Mouse (Mus musculus) limb, embryonic 12.5 days (tissue): ENCODE data around the gene Layn. TPM values are rescaled to one million over a fixed set of nuclear protein-coding genes. Genes with fewer than 3 reads are reported as not detected.
A peak's percentile ranks its signal among the peaks of the same experiment; 100 is the strongest.

Experiments used
- ATAC-seq: fragments of 200-750 bp; cut with Nextera tagmentation; 2 replicates; pipeline ENCODE4 v1.8.0; 2017; ENCODE audit warnings: low read depth, moderate TSS enrichment; ENCODE audit not compliant: insufficient number of reproducible peaks, insufficient read depth, low FRiP score, low TSS enrichment
- H3K27ac ChIP-seq: fragments of 300-500 bp; sonication (generic); 2 replicates; pipeline ENCODE4 v1.5.1; 2016; ENCODE audit warnings: mild to moderate bottlenecking, moderate library complexity
- H3K27me3 ChIP-seq: fragments of 300-500 bp; sonication (generic); 2 replicates; pipeline ENCODE4 v1.6.1; 2016; ENCODE audit warnings: mild to moderate bottlenecking, moderate library complexity
- H3K36me3 ChIP-seq: fragments of 300-500 bp; sonication (generic); 2 replicates; pipeline ENCODE4 v1.6.1; 2016; ENCODE audit warnings: mild to moderate bottlenecking, moderate library complexity
- H3K4me1 ChIP-seq: fragments of 300-500 bp; sonication (generic); replicated peaks from 2 replicates; pipeline ENCODE4 v1.6.1; 2016
- H3K4me2 ChIP-seq: fragments of 300-500 bp; sonication (generic); 2 replicates; pipeline ENCODE4 v1.6.1; 2016; ENCODE audit warnings: mild to moderate bottlenecking, moderate library complexity
- H3K4me3 ChIP-seq: fragments of 300-500 bp; sonication (generic); replicated peaks from 2 replicates; pipeline ENCODE4 v1.5.1; 2016; ENCODE audit warnings: mild to moderate bottlenecking
- H3K9ac ChIP-seq: fragments of 300-500 bp; sonication (generic); replicated peaks from 2 replicates; pipeline ENCODE4 v1.6.1; 2016; ENCODE audit warnings: mild to moderate bottlenecking, moderate library complexity
- H3K9me3 ChIP-seq: fragments of 300-500 bp; sonication (generic); 2 replicates; pipeline ENCODE4 v1.6.1; 2016; ENCODE audit warnings: mild to moderate bottlenecking, moderate library complexity
- WGBS: fragments of 180-500 bp; shearing (Covaris S2); methylation state at CpG from one replicate; pipeline ENCODE4 v1.1.7; 2016; 5-methylcytosine and 5-hydroxymethylcytosine counted together
- microRNA counts: library from miRNA; unstranded; fragments of <30 nt; microRNA quantifications from one replicate; lab custom pipeline; 2017
- microRNA-seq: library from miRNA; unstranded; fragments of <30 nt; microRNA quantifications from one replicate; pipeline ENCODE4, GENCODE M21; 2017
- polyA plus RNA-seq: library from polyadenylated mRNA; unstranded; fragments of >200 nt; fragmentation: Nextera tagmentation; extraction: Ambion mirVana; gene quantifications from 2 replicates; pipeline ENCODE4 v1.2.1, GENCODE M21; 2016

Gene Layn
- polyA plus RNA-seq, 1 experiment from 2014 or later, result 6.7 TPM

DNA sequence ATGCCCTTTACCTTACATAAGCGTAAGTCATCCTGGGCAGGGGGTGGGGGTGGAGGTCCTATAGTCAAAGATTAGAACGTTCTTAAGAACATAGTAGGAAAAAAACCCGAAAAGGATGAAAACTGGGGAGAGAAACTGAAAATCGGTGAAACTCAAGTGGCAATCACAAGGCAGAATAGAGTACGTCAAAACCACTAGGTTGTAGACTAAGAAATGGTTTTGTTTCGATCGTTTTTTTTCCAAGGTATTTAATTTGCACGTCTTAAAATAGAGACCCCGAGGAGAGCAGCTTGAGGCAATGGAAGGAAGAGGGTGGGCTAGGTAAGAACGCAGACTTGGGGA, 69.2 kb downstream of the Layn start:
- Histone ChIP-seq H3K27ac (no peak overlapping the region), H3K4me2 (peak overlapping the region; percentile 81), H3K9me3 (no peaks in the 10 kb centered on the region), H3K4me3 (peak overlapping the region; percentile 90), H3K27me3 (peaks cover 3% of the 10 kb centered on the region; the same call in 1 of the 2 replicates), H3K36me3 (no peaks in the 10 kb centered on the region), H3K4me1 (peaks cover 15% of the 10 kb centered on the region; the same call in 1 of the 2 replicates), H3K9ac (peak overlapping the region; percentile 85; the same call in 1 of the 2 replicates)
- no peak for ATAC-seq
- WGBS, result 12% methylated on average over 10 of the region's 10 CpGs

DNA sequence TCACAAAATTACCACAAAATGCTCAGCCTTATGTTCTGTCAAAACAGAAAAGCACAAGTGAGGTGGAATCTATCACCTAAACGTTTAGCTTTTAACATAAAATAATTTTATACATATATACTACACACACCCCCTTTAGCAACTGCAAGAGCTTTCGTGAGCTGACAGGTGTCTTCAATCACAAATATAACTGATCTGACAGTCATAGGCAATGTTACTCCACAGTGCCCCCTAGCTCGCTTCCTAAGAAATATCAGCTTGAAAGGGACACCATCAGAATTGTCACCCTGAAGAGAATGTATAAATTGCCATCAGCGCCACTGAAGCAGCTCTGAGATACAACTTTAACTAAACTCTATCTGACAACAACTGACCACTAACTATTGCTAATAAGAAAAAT, 70.0 kb downstream of the Layn start:
- WGBS, result 6% methylated on average over 4 of the region's 4 CpGs
- ATAC-seq, result no peak
- H3K27ac ChIP-seq, result no peak overlapping the region
- no peak overlapping the region for H3K4me3 ChIP-seq
- no peaks in the 10 kb centered on the region for H3K9me3 ChIP-seq
- H3K4me1 ChIP-seq, result peaks cover 15% of the 10 kb centered on the region; the same call in 1 of the 2 replicates
- no peak overlapping the region for H3K9ac ChIP-seq
- no peaks in the 10 kb centered on the region for H3K36me3 ChIP-seq
- H3K4me2 ChIP-seq, result no peak overlapping the region
- peaks cover 3% of the 10 kb centered on the region; the same call in 1 of the 2 replicates for H3K27me3 ChIP-seq

MicroRNA genes within 50 kb of the gene (microRNA counts, 519-probe panel; counts per million panel counts)
- microRNA mmu-miR-34b-3p (lab: Ali Mortazavi, UCI) (not detected), microRNA mmu-miR-34b-5p (lab: Ali Mortazavi, UCI) (not detected), microRNA mmu-miR-34c (lab: Ali Mortazavi, UCI) (not detected)

Small RNA genes lying within 50 kb of the gene (microRNA-seq; reads per million reads assigned to microRNA genes)
- gene Mir34b, result 36.3 reads per million, percentile 39 among the genes with 10 or more reads in this experiment
- gene Mir34c, result 881 reads per million, percentile 75 among the genes with 10 or more reads in this experiment

Other genes with a start within 250 kb of the Layn start
- gene Ppp2r1b, start 231.8 kb downstream of the Layn start, polyA plus RNA-seq, result 102 and 106 TPM in 2 replicates
- gene Sik2, start 68.0 kb downstream of the Layn start, polyA plus RNA-seq, result 16.6 and 16.9 TPM in 2 replicates
- not detected in 2 replicates for gene Btg4, start 16.2 kb downstream of the Layn start, polyA plus RNA-seq
- not detected in 2 replicates for gene 4833427G06Rik, start 25.0 kb upstream of the Layn start, polyA plus RNA-seq
- gene Gm32742, start 88.4 kb upstream of the Layn start, polyA plus RNA-seq, result 0.03 TPM in 1 of 2 replicates, not detected in the other
- gene Pou2af1, start 136.6 kb upstream of the Layn start, polyA plus RNA-seq, result not detected in 2 replicates
- 1.8 and 2.4 TPM in 2 replicates for gene Colca2, start 201.5 kb upstream of the Layn start, polyA plus RNA-seq